Mouse (Mus musculus) embryonic facial prominence, embryonic 11.5 days (tissue): ENCODE measurements at regions not wholly inside any gene's neighbourhood (a gene's known extent, or its start where the extent isn't known, plus 50 kb on each side); places are given as distances from the start of the nearest gene placed in this dataset.

Source experiments
- ATAC-seq: fragments of 200-750 bp; cut with Nextera tagmentation; replicated peaks from 2 replicates; pipeline ENCODE4 v1.8.0; 2017; ENCODE audit warnings: low read depth; ENCODE audit not compliant: insufficient number of reproducible peaks, low FRiP score, low TSS enrichment
- DNase-seq: peaks from one replicate; pipeline ENCODE4 v3.0.0-alpha.2; 2015; ENCODE audit warnings: low spot score
- H3K27ac ChIP-seq: fragments of 300-500 bp; sonication (generic); replicated peaks from 2 replicates; pipeline ENCODE4 v1.5.1; 2014; ENCODE audit warnings: mild to moderate bottlenecking, low read depth, low read length, control low read depth
- H3K27me3 ChIP-seq: fragments of 300-500 bp; sonication (generic); 2 replicates; pipeline ENCODE4 v1.6.1; 2014; ENCODE audit warnings: mild to moderate bottlenecking, low read length, moderate library complexity, mixed read lengths; ENCODE audit not compliant: control insufficient read depth, insufficient read depth
- H3K36me3 ChIP-seq: fragments of 300-500 bp; sonication (generic); replicated peaks from 2 replicates; pipeline ENCODE4 v1.6.1; 2014; ENCODE audit warnings: low read depth, mild to moderate bottlenecking, low read length, moderate library complexity, mixed read lengths; ENCODE audit not compliant: control insufficient read depth, insufficient read depth
- H3K4me1 ChIP-seq: fragments of 300-500 bp; sonication (generic); 2 replicates; pipeline ENCODE4 v1.6.1; 2014; ENCODE audit warnings: low read length, mixed read lengths; ENCODE audit not compliant: control insufficient read depth, insufficient read depth
- H3K4me2 ChIP-seq: fragments of 300-500 bp; sonication (generic); 2 replicates; pipeline ENCODE4 v1.6.1; 2014; ENCODE audit warnings: low read depth, mild to moderate bottlenecking, control low read depth, low read length, moderate library complexity
- H3K4me3 ChIP-seq: fragments of 300-500 bp; sonication (generic); 2 replicates; pipeline ENCODE4 v1.5.1; 2014; ENCODE audit warnings: low read depth, low read length, control low read depth
- H3K9ac ChIP-seq: fragments of 300-500 bp; sonication (generic); replicated peaks from 2 replicates; pipeline ENCODE4 v1.6.1; 2014; ENCODE audit warnings: mild to moderate bottlenecking, control low read depth, low read length
- H3K9me3 ChIP-seq: fragments of 300-500 bp; sonication (generic); replicated peaks from 2 replicates; pipeline ENCODE4 v1.6.1; 2016; ENCODE audit warnings: mild to moderate bottlenecking, low read length, inconsistent platforms, mixed read lengths; ENCODE audit not compliant: control insufficient read depth
- WGBS: fragments of 180-500 bp; shearing (Covaris S2); extraction: QIAGEN DNeasy Blood & Tissue Kit; methylation state at CpG from one replicate; pipeline ENCODE4 v1.1.7; 2014; 5-methylcytosine and 5-hydroxymethylcytosine counted together

DNA sequence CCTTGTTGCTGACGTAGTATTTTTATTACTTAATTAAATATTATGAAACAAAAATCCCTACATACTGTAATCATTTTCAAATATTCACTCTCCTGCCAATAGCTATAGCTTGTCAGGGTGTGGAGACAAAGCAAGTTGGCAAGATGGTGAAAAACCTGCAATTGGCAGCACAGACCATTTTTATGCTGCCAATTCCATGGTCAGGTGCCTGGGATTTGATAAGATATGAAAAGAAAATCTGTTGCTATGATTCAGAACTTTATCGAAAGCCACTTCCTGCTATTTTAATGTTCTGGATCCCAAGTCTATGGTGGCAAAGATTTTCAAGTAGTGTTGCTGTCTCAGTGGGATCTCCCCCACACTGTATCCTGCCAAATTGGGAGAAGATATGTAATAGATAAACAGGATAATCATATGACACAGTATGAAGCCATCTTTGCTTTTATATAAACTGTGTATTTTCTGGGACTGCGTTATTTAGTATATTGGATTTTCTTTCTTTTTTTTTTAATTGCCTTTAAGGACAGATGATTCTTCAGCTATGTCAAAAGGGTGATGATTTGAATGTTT, 165.3 kb upstream of the Lrrc3b start:
- Histone ChIP-seq H3K27ac (no peak overlapping the region), H3K4me3 (no peak overlapping the region), H3K9ac (no peak overlapping the region), H3K4me2 (no peak overlapping the region), H3K36me3 (no peaks in the 10 kb centered on the region), H3K27me3 (no peaks in the 10 kb centered on the region), H3K9me3 (no peaks in the 10 kb centered on the region), H3K4me1 (no peaks in the 10 kb centered on the region)
- ATAC-seq, result no peak
- WGBS, result 94% methylated on average over 3 of the region's 3 CpGs
- no peak for DNase-seq

DNA sequence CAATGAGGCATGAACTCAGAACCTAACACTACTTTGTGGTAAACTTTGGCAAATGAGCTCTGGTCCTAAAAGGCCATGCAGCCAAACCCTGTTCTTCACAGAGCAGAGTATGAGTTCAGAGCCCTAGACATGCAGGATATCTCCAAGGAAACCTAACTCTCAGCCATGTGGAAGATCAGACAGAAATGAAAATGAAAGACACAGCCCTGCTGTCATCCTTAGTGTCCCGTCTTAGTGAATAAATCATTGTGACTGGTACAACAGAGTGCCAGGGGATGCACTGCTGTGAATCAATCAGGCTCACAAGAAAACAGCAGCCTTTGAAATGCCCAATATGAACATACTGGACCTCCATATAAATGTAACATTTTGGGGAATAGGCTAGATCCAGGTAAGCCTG, 171.4 kb upstream of the Lrrc3b start:
- 68% methylated on average over 1 of the region's 1 CpGs for WGBS
- Histone ChIP-seq H3K36me3 (no peaks in the 10 kb centered on the region), H3K9me3 (no peaks in the 10 kb centered on the region), H3K27ac (no peak overlapping the region), H3K4me1 (no peaks in the 10 kb centered on the region), H3K4me3 (no peak overlapping the region), H3K9ac (no peak overlapping the region), H3K27me3 (no peaks in the 10 kb centered on the region), H3K4me2 (no peak overlapping the region)
- DNase-seq (no peak), ATAC-seq (no peak)

DNA sequence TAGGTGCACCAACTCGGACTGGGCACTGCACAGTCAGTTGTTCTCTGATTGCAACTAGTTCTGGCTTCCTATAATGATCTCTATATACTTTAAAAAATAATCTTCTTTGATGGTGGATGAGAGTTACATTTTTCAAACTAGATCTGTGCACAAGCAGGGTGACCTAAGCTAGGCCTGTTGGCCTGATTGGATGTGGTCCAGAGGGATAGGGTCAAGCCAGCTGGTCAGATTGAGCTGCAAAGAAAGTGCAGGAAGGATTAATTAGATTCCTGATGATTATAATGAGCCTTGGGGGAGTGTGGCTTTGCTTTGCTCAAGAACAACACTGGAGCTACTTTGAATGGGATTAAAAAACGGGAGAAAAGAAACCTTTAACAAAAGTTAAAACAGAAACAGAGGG, 195.8 kb upstream of the Lrrc3b start:
- H3K27ac ChIP-seq, result no peak overlapping the region
- H3K9me3 ChIP-seq, result no peaks in the 10 kb centered on the region
- no peak overlapping the region for H3K9ac ChIP-seq
- WGBS, result 43% methylated on average over 2 of the region's 2 CpGs
- no peak overlapping the region for H3K4me3 ChIP-seq
- H3K27me3 ChIP-seq, result no peaks in the 10 kb centered on the region
- H3K36me3 ChIP-seq, result no peaks in the 10 kb centered on the region
- no peak overlapping the region for H3K4me2 ChIP-seq
- H3K4me1 ChIP-seq, result no peaks in the 10 kb centered on the region
- ATAC-seq, result no peak
- DNase-seq, result no peak

DNA sequence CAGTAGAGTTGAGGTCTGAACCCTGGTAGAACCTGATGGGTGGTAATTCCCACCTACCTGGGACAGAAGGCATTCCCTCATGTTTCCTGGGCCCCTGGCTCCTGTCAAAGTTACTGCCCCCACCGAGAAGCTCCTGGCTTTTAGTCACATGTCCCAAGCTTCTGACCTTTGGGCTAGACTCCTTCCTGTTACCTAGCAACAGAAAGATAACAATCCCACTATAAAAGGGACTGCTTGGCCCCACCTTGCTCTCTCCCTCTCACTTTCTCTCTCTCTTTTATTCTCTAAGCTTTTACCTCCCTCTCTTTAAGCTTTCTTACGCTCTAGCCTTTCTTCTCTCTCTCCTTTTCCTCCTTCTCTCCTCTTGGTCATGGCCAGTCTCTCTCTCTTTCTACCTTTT, 198.9 kb upstream of the Lrrc3b start:
- ATAC-seq, result no peak

DNA sequence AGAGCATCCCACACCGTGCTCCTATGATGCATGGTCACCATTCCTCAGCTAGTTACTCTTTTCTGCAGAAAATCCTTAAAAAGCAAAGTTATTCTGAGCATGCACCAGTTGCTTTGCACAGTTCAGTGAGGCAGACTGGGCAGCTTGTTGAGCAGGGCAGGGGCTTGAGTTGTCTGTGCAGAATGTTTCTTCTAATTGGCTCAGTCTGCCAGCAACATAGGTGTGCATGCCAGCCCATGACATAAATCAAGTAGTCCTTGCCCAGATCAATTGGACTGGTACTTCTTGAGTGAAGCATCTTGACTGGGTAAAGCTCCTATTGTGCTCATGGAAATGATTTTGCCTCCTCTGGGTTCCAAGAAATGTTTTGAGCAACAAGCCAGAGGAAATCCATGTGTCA, 200.1 kb upstream of the Lrrc3b start:
- H3K9me3 ChIP-seq, result no peaks in the 10 kb centered on the region
- 88% methylated on average over 1 of the region's 1 CpGs for WGBS
- DNase-seq, result no peak
- no peak overlapping the region for H3K27ac ChIP-seq
- H3K27me3 ChIP-seq, result no peaks in the 10 kb centered on the region
- no peak overlapping the region for H3K4me2 ChIP-seq
- ATAC-seq, result no peak
- no peaks in the 10 kb centered on the region for H3K4me1 ChIP-seq
- H3K9ac ChIP-seq, result no peak overlapping the region
- no peaks in the 10 kb centered on the region for H3K36me3 ChIP-seq
- H3K4me3 ChIP-seq, result no peak overlapping the region

More for the DNA sequence above, 198.9 kb upstream of the Lrrc3b start:
- no peak for DNase-seq
- H3K4me1 ChIP-seq, result no peaks in the 10 kb centered on the region
- H3K36me3 ChIP-seq, result no peaks in the 10 kb centered on the region
- H3K4me3 ChIP-seq, result no peak overlapping the region
- WGBS, result 83% methylated on average over 2 of the region's 2 CpGs
- H3K27me3 ChIP-seq, result no peaks in the 10 kb centered on the region
- H3K9ac ChIP-seq, result no peak overlapping the region
- no peak overlapping the region for H3K27ac ChIP-seq
- no peaks in the 10 kb centered on the region for H3K9me3 ChIP-seq
- no peak overlapping the region for H3K4me2 ChIP-seq

DNA sequence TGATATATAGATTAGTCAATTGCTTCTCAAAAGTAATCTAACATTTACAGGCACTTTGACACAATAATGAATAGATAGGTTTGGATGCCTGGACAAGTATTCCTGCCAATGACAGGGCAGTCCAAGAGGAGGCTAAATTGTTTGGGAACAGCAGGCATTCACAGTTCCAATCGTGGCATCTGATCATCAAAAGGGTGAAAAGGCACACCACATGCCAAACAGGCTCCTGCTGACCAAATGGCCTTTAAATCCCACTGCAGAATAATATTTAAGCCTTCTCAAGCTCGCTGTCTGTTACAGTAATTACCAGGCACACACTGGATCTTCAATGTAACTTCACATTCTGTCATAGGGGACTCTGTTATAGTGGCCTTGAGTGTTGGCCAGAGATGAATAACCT, 222.1 kb upstream of the Lrrc3b start:
- ATAC-seq (no peak), DNase-seq (no peak)
- no peak overlapping the region for H3K4me3 ChIP-seq
- no peaks in the 10 kb centered on the region for H3K9me3 ChIP-seq
- no peaks in the 10 kb centered on the region for H3K36me3 ChIP-seq
- no peaks in the 10 kb centered on the region for H3K4me1 ChIP-seq
- no peak overlapping the region for H3K4me2 ChIP-seq
- no peaks in the 10 kb centered on the region for H3K27me3 ChIP-seq
- H3K9ac ChIP-seq, result no peak overlapping the region
- WGBS, result 50% methylated on average over 2 of the region's 2 CpGs
- no peak overlapping the region for H3K27ac ChIP-seq

DNA sequence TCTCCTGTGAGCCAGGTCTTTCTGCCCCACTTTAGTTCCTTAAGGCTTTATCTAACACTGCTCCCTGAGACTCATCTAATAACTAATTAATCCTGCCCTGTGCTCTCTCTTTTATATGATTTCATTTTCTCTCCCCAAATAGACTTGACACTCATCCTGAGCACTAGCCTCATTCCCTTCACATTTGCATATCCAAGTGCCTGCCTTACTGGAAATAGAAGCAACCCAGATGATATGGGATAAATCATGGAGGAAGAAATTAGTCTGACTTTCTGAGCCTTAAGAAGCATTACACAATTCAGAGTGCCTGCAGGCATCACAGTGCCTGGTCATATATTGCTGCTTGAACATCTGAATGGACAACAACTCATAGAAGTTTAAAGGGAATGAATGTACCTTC, 233.5 kb upstream of the Lrrc3b start:
- no peak for DNase-seq
- H3K9me3 ChIP-seq, result no peaks in the 10 kb centered on the region
- H3K27me3 ChIP-seq, result no peaks in the 10 kb centered on the region
- no peak for ATAC-seq
- H3K27ac ChIP-seq, result no peak overlapping the region
- H3K4me2 ChIP-seq, result no peak overlapping the region
- H3K36me3 ChIP-seq, result no peaks in the 10 kb centered on the region
- H3K9ac ChIP-seq, result no peak overlapping the region
- no peak overlapping the region for H3K4me3 ChIP-seq
- H3K4me1 ChIP-seq, result no peaks in the 10 kb centered on the region

DNA sequence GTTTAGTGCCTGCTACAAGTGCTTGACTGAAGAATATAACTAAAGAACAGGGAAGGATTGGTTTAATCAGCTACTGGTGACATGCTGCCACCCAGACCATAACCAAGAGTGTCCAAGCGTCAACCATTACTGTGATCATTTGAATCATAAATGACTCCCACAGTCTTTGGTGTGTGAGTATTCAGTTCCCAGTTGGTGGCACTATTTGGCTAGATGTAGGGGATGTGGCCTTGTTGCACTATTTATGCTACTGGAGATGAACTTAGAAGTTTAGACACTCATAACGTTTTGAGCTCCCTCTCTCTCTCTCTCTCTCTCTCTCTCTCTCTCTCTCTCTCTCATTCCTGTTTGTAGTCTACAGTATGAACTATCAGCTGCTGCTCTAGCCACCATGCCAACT, 238.4 kb upstream of the Lrrc3b start:
- 70% methylated on average over 2 of the region's 2 CpGs for WGBS
- no peaks in the 10 kb centered on the region for H3K4me1 ChIP-seq
- ATAC-seq (no peak), DNase-seq (no peak)
- H3K36me3 ChIP-seq, result no peaks in the 10 kb centered on the region
- no peaks in the 10 kb centered on the region for H3K9me3 ChIP-seq
- H3K9ac ChIP-seq, result no peak overlapping the region
- H3K27me3 ChIP-seq, result no peaks in the 10 kb centered on the region
- H3K4me2 ChIP-seq, result no peak overlapping the region
- H3K27ac ChIP-seq, result no peak overlapping the region
- H3K4me3 ChIP-seq, result no peak overlapping the region
